Mouse (Mus musculus): ENCODE measurements around the gene Trip11.

- TF ChIP-seq GATA1 (IDR thresholded peaks at IDR 0.05; ENCODE audit: borderline replicate concordance, low read length) (no peak), FLI1 (IDR thresholded peaks at IDR 0.05; ENCODE audit: low read length) (no peak)
Observed at GRCm38 (mm10) chr12:101831221-101831620, 81.8 kb downstream of the Trip11 start.

All from megakaryocyte, embryonic 14.5 days (primary cell).